Mouse (Mus musculus) liver, embryonic 14 days (tissue): ENCODE data around the gene Fxyd6. TPM values are rescaled to one million over a fixed set of nuclear protein-coding genes. Genes with fewer than 3 reads are reported as not detected.

Experiments used
- polyA plus RNA-seq: library from polyadenylated mRNA; depleted of rRNA; stranded (reverse); fragments of >200 nt; gene quantifications from 2 replicates; pipeline ENCODE4 v1.2.3, GENCODE M21; 2012; rRNA removed

Fxyd6 gene
- polyA plus RNA-seq: 0.51 and 1.3 TPM in 2 replicates

GRCm38 (mm10) chr9:45370117-45370561 lies at the start of gene Fxyd6:
Fxyd6 (plus strand) TSS chr9:45370185.

GRCm38 (mm10) chr9:45399434-45399833 lies 29.4 kb downstream of the Fxyd6 start, which contains the start of gene Fxyd2:
Fxyd2 (plus strand) TSS chr9:45399669.

GRCm38 (mm10) chr9:45426456-45426855 lies 56.5 kb downstream of the Fxyd6 start, which contains the start of gene Dscaml1:
Dscaml1 (plus strand) TSS chr9:45426628.

Other genes starting within 250 kb of the Fxyd6 start
- 0.06 and 0.07 TPM in 2 replicates for gene Scn4b, start 231.8 kb upstream of the Fxyd6 start, polyA plus RNA-seq
- 0.02 TPM in 1 of 2 replicates, not detected in the other for gene BC049352, start 188.2 kb upstream of the Fxyd6 start, polyA plus RNA-seq
- 0.01 and 0.05 TPM in 2 replicates for gene Tmprss4, start 166.1 kb upstream of the Fxyd6 start, polyA plus RNA-seq
- gene Il10ra, start 101.0 kb upstream of the Fxyd6 start, polyA plus RNA-seq: 1.2 and 1.7 TPM in 2 replicates
- 0.01 TPM in 1 of 2 replicates, not detected in the other for gene Tmprss13, start 51.1 kb upstream of the Fxyd6 start, polyA plus RNA-seq
- 0.51 and 0.55 TPM in 2 replicates for gene Fxyd2, start 29.5 kb downstream of the Fxyd6 start, polyA plus RNA-seq
- gene Dscaml1, start 56.4 kb downstream of the Fxyd6 start, polyA plus RNA-seq: not detected in 2 replicates